Mouse (Mus musculus) liver, adult 2 months (tissue): ENCODE results near the gene Nf1.

Experiments used
- CTCF ChIP-seq: fragments of 200-500 bp; IDR thresholded peaks from 2 replicates; pipeline ENCODE4 v1.5.1; 2011; ENCODE audit warnings: low read depth, low read length, control low read depth
- POLR2A ChIP-seq: fragments of 200-500 bp; IDR thresholded peaks from 2 replicates; pipeline ENCODE4 v1.6.1; 2011; ENCODE audit warnings: low read length, control low read depth; ENCODE audit not compliant: insufficient read depth; ENCODE audit errors: extremely low read depth

GRCm38 (mm10) chr11:79306996-79307395 lies 32.5 kb upstream of the Nf1 start:
- no peak for TF ChIP-seq CTCF
- no peak for TF ChIP-seq POLR2A
